8 mouse cellular contexts compared by ENCODE assay signal in the genomic region with DNA sequence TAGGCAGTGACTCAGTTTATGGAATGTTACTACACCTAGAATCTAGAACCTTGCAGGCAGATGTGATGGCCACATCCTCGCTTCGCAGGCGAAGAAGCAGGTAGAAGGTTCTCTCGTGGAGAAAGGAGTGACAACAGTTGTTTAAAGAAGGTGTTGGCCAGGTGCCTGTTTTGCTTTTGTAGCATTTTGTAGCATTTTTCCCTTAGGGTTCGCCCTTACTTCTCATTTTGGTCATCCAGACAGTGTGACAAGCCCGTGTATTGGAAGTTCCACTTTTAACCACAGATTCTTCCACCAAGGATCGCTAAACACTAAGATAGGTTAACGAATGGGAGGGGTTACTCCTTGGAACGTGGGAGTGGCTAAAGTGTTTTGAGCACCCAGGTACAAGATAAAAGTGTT. TPM values are rescaled to one million over a fixed set of nuclear protein-coding genes. Genes with fewer than 3 reads are reported as not detected.
DNase-seq lines count a peak whose midpoint lies in the region; ATAC-seq and TF ChIP-seq lines count a peak whose summit lies in the region.

No protein-coding gene starts in this region.

- intact Hi-C loops in heart, postnatal 36 days (cut with DNase I), result loop anchor here (2.0 to 5.0 kb wide), 2 partner anchors 16 to 199 kb away; no protein-coding TSS in a partner anchor

- 22% methylated on average over 9 of the region's 9 CpGs for WGBS in heart, embryonic 15.5 days
- WGBS in forebrain, embryonic 16.5 days, result 10% methylated on average over 9 of the region's 9 CpGs

- peak overlapping the region; percentile 76 for H3K4me2 ChIP-seq in heart, embryonic 15.5 days
- H3K4me2 ChIP-seq in forebrain, embryonic 16.5 days (ENCODE audit: low read length), result peak overlapping the region; percentile 88

- peaks cover 36% of the 10 kb centered on the region for H3K4me1 ChIP-seq in heart, embryonic 15.5 days (replicated peaks)
- peaks cover 11 to 24% of the 10 kb centered on the region in 2 experiments for H3K4me1 ChIP-seq in ES-E14 (ENCODE audit: control insufficient read depth in 2 of 2, insufficient read depth in 2 of 2, low read length in 2 of 2, poor library complexity in 1 of 2)
- H3K4me1 ChIP-seq in forebrain, embryonic 16.5 days (replicated peaks; ENCODE audit: control insufficient read depth, insufficient read depth, low read length), result peaks cover 26% of the 10 kb centered on the region

- H3K27me3 ChIP-seq in heart, embryonic 15.5 days, result no peaks in the 10 kb centered on the region
- no peaks in the 10 kb centered on the region for H3K27me3 ChIP-seq in forebrain, embryonic 16.5 days (replicated peaks; ENCODE audit: control insufficient read depth, insufficient read depth, low read length)

- in situ Hi-C loops in ES-E14 (cut with MboI; ENCODE audit: low sequenced_read_pairs in 2 of 2, unreplicated experiment in 2 of 2), result loop anchor here in 1 of 2 experiments (10.0 kb wide), 1 partner anchor 86 kb away; no protein-coding TSS in a partner anchor

- H3K36me3 ChIP-seq in heart, embryonic 15.5 days, result no peaks in the 10 kb centered on the region
- peaks cover 5% of the 10 kb centered on the region; the same call in 1 of the 2 replicates for H3K36me3 ChIP-seq in ES-E14 (ENCODE audit: control insufficient read depth, insufficient read depth, low read length, poor library complexity, severe bottlenecking)
- no peaks in the 10 kb centered on the region for H3K36me3 ChIP-seq in forebrain, embryonic 16.5 days (ENCODE audit: control insufficient read depth, insufficient read depth)

- H3K9ac ChIP-seq in heart, embryonic 15.5 days, result peak overlapping the region; percentile 86; the same call in 1 of the 2 replicates
- H3K9ac ChIP-seq in ES-E14 (ENCODE audit: insufficient read depth, low read depth, low read length, poor library complexity, severe bottlenecking), result no peak overlapping the region; the same call in 1 of the 2 replicates
- peak overlapping the region; percentile 89 for H3K9ac ChIP-seq in forebrain, embryonic 16.5 days (replicated peaks; ENCODE audit: low read depth, low read length)

- no peak overlapping the region; the same call in 1 of the 2 replicates for H3K27ac ChIP-seq in heart, embryonic 15.5 days
- H3K27ac ChIP-seq in ES-E14 (ENCODE audit: insufficient read depth, low read depth, low read length, poor library complexity, severe bottlenecking), result no peak overlapping the region
- H3K27ac ChIP-seq in forebrain, embryonic 16.5 days (ENCODE audit: low read length), result peak overlapping the region; percentile 97

- no peaks in the 10 kb centered on the region for H3K9me3 ChIP-seq in heart, embryonic 15.5 days (replicated peaks)
- H3K9me3 ChIP-seq in ES-E14 (ENCODE audit: control insufficient read depth, insufficient read depth, low read depth, low read length), result no peaks in the 10 kb centered on the region
- H3K9me3 ChIP-seq in forebrain, embryonic 16.5 days (ENCODE audit: control insufficient read depth, low read length), result no peaks in the 10 kb centered on the region

- DNase-seq in heart, postnatal 36 days, result no peak
- DNase-seq in ES-E14 (ENCODE audit: low read depth, low spot score), result no peak
- DNase-seq in lung, postnatal 36 days, result peak; percentile 50
- no peak for DNase-seq in layer of hippocampus, adult 9-11 months
- DNase-seq in cerebellum, adult 11-12 months, result no peak

- peak overlapping the region; percentile 82 for H3K4me3 ChIP-seq in heart, embryonic 15.5 days
- H3K4me3 ChIP-seq in ES-E14 (ENCODE audit: insufficient read depth in 1 of 2, low read depth in 1 of 2, low read length in 2 of 2, poor library complexity in 1 of 2, severe bottlenecking in 1 of 2), result peak overlapping the region; percentile 82 to 97
- peak overlapping the region; percentile 88 for H3K4me3 ChIP-seq in forebrain, embryonic 16.5 days (replicated peaks; ENCODE audit: low read length)

- ATAC-seq in heart, embryonic 15.5 days (replicated peaks; ENCODE audit: insufficient number of reproducible peaks, insufficient read depth, low FRiP score, low read depth), result no peak
- no peak for ATAC-seq in forebrain, embryonic 16.5 days
- no peak for ATAC-seq in frontal cortex, adult (ENCODE audit: low TSS enrichment)

TF ChIP-seq in ES-E14, 5 proteins besides CTCF, POLR2A, EP300 and RAD21:
- TF ChIP-seq MAFK (IDR thresholded peaks at IDR 0.05; ENCODE audit: insufficient read depth, low read depth, low read length) (no peak), HCFC1 (IDR thresholded peaks at IDR 0.05; ENCODE audit: borderline replicate concordance, insufficient read depth, low read length) (no peak), ZNF384 (IDR thresholded peaks at IDR 0.05; ENCODE audit: low read depth, low read length) (no peak), ZC3H11A (IDR thresholded peaks at IDR 0.05; ENCODE audit: borderline replicate concordance, low read depth, low read length) (no peak), CHD2 (IDR thresholded peaks at IDR 0.05; ENCODE audit: low read depth, low read length) (no peak)

RNA-seq across cellular contexts. Expression of a gene that starts 1.5 kb away (rescaled TPM):
- polyA plus RNA-seq in heart, embryonic 15.5 days (2015; fragmentation: Nextera tagmentation; extraction: Ambion mirVana), result 73.8 and 106 TPM in 2 replicates
- 10 to 100 TPM; 17.4 to 19.5 TPM for total RNA-seq in heart, postnatal 36 days (2021)
- total RNA-seq in ES-E14 (2012; rRNA removed), result 173 and 211 TPM in 2 replicates
- polyA plus RNA-seq in forebrain, embryonic 16.5 days (2015; fragmentation: Nextera tagmentation; extraction: Ambion mirVana), result 229 and 232 TPM in 2 replicates

RNA-seq across cellular contexts. Expression of a gene that starts 20.8 kb away (rescaled TPM):
- 7.4 and 11.9 TPM in 2 replicates for polyA plus RNA-seq in heart, embryonic 15.5 days (2015; fragmentation: Nextera tagmentation; extraction: Ambion mirVana)
- 1 to 10 TPM; 3.4 to 5.6 TPM for total RNA-seq in heart, postnatal 36 days (2021)
- total RNA-seq in ES-E14 (2012; rRNA removed), result 28.8 and 31.7 TPM in 2 replicates
- polyA plus RNA-seq in forebrain, embryonic 16.5 days (2015; fragmentation: Nextera tagmentation; extraction: Ambion mirVana), result 16.2 and 16.3 TPM in 2 replicates
